Mouse (Mus musculus) skeletal muscle tissue, adult 2 months (tissue): ENCODE results near the gene Olfr1508.
"Not testable (repeated sequence)": the region's sequence is repeated elsewhere in the genome, so short reads cannot be mapped to it uniquely, and the experiment has no call there.

ENCODE experiments used
- DNase-seq: peaks from one replicate; pipeline ENCODE4 v3.0.0-alpha.2; 2012; ENCODE audit warnings: low read depth, low spot score

Olfr1508 gene

DNA sequence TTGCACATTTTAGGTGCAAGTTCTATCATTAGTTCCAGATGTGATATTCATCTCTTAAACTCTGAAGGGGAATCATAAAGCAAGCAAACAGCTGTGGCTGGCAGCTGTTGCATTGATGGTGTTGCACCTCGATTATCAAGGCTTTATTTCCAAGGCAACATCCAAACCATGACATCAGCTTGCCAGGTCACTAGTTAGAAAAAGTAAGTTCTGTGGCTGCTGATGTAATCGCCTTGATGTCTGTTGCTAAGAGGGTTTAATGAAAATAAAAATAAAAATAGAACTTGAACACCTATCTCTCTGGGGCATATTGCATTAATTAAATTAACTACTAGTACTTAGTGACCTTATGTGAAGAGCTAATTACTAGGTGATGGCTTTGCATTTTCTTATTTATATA, at the start of gene Olfr1508:
Gene Olfr1508 (minus strand): TSS at position 101 of the 400 bp plus-strand sequence.
- DNase-seq = no peak

DNA sequence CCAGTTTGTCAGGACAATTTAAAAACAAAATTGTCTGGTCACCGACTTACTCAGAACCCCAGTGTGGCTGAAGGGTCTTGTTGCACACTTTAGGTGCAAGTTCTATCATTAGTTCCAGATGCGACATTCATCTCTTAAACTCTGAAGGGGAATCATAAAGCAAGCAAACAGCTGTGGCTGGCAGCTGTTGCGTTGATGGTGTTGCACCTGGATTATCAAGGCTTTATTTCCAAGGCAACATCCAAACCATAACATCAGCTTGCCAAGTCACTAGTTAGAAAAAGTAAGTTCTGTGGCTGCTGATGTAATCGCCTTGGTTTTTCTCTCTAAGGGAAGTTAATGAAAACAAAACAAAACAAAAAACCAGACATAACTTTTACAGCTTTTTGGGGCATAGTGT, 28.2 kb upstream of the Olfr1508 start, which contains the start of gene Olfr1507:
Gene Olfr1507 (minus strand): TSS at position 234 of the 400 bp plus-strand sequence.
- DNase-seq = no peak

DNA sequence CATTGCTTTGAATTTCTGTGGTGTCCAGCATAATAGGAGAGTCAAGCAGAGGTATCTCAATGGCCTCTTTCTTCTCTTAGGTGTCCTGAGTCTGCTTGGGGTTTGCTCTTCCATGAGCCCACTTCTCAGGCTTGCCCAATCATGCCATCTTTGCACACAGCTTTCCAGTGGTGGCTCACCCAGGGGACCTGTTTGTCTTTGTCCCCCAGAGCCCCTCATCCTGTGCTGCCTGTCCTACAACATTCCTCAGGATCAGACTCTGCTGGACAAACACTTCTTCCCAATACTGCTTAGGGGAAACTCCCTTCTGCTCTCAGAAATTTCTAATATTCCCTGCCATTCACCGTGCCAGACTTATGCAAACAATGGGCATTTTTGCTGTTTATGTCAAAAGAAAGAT, 1.6 kb downstream of the Olfr1508 start:
- DNase-seq = no peak

DNA sequence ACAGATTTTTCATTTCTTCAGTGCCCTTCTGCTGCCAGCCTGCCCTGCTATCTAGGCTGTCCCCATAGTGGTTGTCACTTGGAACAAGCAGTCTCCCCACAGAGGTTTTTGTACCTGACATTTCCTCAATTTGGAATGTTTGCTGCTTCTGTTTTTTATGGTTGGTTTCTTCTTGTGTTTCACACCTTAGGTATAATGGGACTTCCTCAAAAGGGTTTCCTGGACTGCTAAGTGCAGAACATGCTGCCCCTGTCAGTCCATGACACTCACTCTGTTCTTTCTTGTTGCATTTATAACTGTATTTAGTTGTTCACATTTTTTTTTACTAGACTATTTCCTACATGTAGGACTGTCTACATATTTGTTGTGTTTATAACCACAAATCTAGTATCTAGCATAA, 5.4 kb downstream of the Olfr1508 start:
- DNase-seq = no peak

DNA sequence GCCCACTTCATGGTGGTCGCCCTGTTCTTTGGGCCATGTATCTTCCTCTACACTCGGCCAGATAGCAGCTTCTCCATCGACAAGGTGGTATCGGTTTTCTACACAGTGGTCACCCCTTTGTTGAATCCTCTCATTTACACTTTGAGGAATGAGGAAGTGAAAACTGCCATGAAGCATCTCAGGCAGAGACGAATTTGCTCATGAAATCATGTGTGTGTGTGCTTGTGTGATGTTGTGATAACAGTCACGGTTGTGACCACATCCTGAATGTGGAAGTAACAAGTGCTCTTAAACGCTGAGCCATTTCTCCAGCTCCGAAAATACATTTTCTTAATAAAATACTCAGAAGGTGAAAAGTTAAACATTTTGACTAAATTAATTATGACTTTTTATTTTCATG, 16.2 kb downstream of the Olfr1508 start:
- DNase-seq = no peak

DNA sequence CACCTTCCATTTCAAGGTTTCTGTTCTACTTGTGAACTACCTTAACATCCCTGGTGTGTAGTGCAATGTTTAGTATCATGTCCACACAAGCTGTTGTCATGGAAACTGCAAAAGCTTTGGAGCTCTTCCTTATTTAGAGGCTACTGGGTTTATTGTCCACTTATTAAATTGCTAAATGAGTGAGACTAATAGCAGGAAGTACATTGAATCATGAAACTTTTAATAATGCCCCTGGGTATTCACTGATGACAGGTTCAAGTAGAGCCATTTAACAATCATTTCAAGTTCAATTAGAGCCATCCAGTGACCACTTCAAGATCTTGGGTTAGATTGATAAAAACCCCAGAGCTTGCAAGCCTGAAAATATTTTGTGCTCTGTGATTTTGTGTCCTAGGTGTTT, 24.6 kb downstream of the Olfr1508 start, which contains the start of gene Olfr1509:
Gene Olfr1509 (plus strand): TSS at position 301 of the 400 bp plus-strand sequence.
- DNase-seq = no peak

DNA sequence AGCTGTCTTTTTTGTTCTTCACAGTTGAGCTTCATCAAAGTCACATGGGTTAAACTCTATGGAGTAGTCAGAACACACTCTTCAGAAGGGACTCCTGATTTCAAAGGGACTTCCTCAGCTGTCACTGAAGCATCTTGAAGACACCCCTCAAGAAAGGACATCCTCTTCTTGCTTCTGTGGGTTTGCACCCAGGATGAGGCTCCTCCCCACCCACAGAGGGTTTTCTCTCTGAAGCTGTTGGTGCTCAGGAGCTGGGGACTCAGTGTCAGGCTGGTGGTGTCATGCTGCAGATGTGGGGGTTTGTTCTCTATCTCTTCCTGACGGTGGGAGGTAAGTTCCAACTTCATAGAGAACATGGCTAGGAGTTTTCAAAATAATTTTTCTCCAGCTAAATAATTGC, 39.6 kb downstream of the Olfr1508 start:
- no peak for DNase-seq

DNA sequence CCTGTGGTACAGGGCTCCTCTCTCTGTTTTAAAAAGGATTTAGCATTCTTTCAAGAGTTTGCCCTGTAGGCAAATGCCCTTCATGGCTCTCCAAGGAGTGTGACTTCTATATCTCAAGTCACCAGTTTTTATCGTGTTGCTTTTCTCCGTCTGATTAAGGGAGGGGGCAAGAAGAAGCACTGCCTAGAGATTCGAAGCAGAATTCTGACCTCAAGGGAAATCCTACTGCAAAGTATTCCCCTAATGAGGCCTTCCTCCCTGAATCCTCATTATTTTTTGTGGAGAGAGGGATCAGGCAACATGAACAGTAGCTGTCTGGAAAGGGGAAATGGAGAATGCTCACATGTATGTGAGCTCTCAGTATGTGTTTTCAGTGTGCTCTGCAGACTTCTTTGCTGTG, 53.0 kb downstream of the Olfr1508 start, which contains the start of gene Olfr1510:
Gene Olfr1510 (minus strand): TSS at position 101 of the 400 bp plus-strand sequence.
- DNase-seq = no peak

DNA sequence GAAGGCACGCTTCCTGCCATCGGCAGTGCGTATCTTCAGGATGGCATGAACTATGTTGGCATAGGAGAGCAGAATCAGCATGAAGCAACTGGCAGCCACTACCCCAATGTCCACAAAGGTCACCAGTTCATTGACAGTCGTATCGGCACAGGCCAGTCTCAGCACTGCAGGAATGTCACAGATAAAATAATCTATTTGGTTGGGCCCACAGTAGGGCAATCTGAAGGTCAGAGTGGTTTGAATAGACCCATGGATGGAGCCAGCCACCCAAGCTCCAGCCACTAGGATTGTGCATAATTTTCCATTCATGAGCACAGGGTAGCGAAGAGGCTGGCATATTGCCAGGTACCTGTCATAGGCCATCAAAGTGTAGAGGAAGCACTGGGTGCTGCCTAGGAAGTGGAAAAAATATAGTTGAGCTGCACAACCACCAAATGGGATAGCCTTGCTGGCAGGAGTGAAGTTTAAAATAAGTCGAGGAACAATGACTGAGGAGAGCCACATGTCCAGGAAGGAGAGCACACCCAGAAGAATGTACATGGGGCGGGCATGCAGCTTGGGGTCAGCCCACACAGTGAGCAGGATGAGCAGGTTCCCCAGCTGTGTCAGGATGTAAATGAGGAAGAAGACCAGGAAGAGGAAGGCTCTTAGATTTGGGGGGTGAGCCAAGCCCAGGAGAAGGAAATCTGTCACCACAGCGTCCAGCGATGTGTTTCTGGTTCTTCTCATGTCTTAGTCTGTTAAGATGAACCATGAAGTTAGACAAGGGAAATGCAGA, 57.0 kb downstream of the Olfr1508 start:
- not testable (repeated sequence) for DNase-seq
